Mouse (Mus musculus): ENCODE data around the gene Uba7. TPM values are rescaled to one million over a fixed set of nuclear protein-coding genes. Genes with fewer than 3 reads are reported as not detected.

The Uba7 gene
- total and polyA plus RNA-seq, 3 experiments = 18.1 to 44.1 TPM; not detected in 1

DNA sequence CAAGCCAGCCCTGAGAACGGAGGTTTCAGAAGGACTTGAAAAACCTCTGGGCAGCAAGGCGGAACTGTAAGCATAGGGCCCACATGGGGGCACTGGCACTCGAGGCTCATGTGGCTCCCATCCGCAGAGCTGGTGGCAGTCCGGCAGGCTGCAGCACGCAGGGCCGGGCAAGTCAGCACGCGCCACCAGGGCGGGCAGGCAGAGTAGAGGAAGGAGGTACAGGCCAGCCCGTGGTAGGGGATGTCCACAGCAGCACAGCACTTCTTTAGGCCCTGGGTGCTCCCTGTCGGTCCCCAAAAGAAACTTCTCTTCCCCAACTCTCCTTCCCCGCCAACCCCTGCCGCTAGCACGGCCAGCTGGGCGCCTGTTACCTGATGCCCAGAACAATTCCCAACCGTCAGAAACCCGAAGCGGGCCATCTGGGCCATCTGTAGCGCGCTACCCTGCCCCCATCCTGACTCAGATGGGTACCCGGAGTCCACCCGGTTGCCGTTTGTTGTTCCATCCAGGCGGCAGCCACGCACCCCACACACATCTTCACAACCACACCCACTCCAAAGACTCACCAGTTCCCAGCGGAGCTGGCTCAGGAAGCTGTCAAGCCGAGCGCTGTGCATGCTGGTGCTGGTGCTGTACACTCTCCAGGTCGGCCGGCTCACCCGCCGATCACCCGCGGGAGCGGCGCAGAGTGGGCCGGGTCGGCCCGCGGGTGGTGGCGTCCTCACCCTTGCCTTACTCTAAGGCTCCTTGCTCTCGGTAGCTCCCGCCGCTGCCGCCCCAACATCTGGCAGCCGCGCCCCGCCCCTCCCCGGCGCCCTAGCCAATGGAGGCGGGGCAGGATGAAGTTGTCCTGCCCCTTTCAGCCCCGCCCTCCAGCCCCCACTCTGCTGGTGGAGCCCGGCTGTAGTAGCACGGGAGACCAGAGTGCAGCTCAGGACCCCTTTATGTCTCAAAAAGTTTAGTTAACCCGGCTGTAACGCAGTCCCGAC, 10.1 kb downstream of the Uba7 start, which contains the start of gene Inka1 (continued):
- peak; percentile 23; the same call in 1 of the 2 replicates for TF ChIP-seq MEF2A (IDR thresholded peaks at IDR 0.05; ENCODE audit: extremely low read depth, insufficient replicate concordance, low read depth, low read length, poor library complexity, severe bottlenecking)
- peak; percentile 85 for TF ChIP-seq ZMIZ1 (IDR thresholded peaks at IDR 0.05; ENCODE audit: low read depth, low read length)
- peak; percentile 37; the same call in 1 of the 2 replicates for TF ChIP-seq HCFC1 (IDR thresholded peaks at IDR 0.05; ENCODE audit: low read depth, low read length)
- 0 out of 2 replicates have a peak, but pooled peaks have one; percentile 4 for TF ChIP-seq ETS1 (IDR thresholded peaks at IDR 0.05; ENCODE audit: low read depth, low read length)
- no peak for TF ChIP-seq JUND (IDR thresholded peaks at IDR 0.05; ENCODE audit: low read depth, low read length)
- peak; percentile 56; the same call in 1 of the 2 replicates for TF ChIP-seq TCF12 (IDR thresholded peaks at IDR 0.05; ENCODE audit: low read depth, low read length)
- no peak for TF ChIP-seq USF1 (IDR thresholded peaks at IDR 0.05; ENCODE audit: low read depth, low read length)
- TF ChIP-seq ELF1 (IDR thresholded peaks at IDR 0.05; ENCODE audit: low read depth, low read length) = 0 out of 2 replicates have a peak, but pooled peaks have one; percentile 3
- TF ChIP-seq POLR2A (IDR thresholded peaks at IDR 0.05; ENCODE audit: control insufficient read depth in 1 of 2, insufficient read depth in 1 of 2, low read depth in 1 of 2, low read length in 2 of 2, poor library complexity in 1 of 2) = peak; percentile 79 to 92
- no peak for TF ChIP-seq MYB (IDR thresholded peaks at IDR 0.05; ENCODE audit: low read depth, low read length)
- no peak for TF ChIP-seq GABPA (IDR thresholded peaks at IDR 0.05; ENCODE audit: low read depth, low read length)
- peak; percentile 86 for TF ChIP-seq NELFE (IDR thresholded peaks at IDR 0.05; ENCODE audit: low read depth, low read length)
- TF ChIP-seq POLR2AphosphoS5 (IDR thresholded peaks at IDR 0.05; ENCODE audit: borderline replicate concordance, low read depth, low read length) = peak; percentile 87; the same call in 1 of the 2 replicates
- no peak for TF ChIP-seq NRF1 (IDR thresholded peaks at IDR 0.05; ENCODE audit: insufficient read depth, low read depth, low read length, poor library complexity, severe bottlenecking)
- TF ChIP-seq SMC3 (IDR thresholded peaks at IDR 0.05; ENCODE audit: low read depth, low read length) = peak; percentile 20; the same call in 1 of the 2 replicates
- TF ChIP-seq CHD2 (IDR thresholded peaks at IDR 0.05; ENCODE audit: low read length) = peak; percentile 10; the same call in 1 of the 2 replicates
- TF ChIP-seq MAZ (IDR thresholded peaks at IDR 0.05; ENCODE audit: low read depth, low read length) = peak; percentile 76
- peak; percentile 13; the same call in 1 of the 2 replicates for TF ChIP-seq BHLHE40 (IDR thresholded peaks at IDR 0.05; ENCODE audit: borderline replicate concordance, low read depth, low read length)
- TF ChIP-seq EP300 (IDR thresholded peaks at IDR 0.05; ENCODE audit: low read depth in 1 of 2, low read length in 2 of 2) = peak in 1 of 2 experiments; percentile 7; a peak in 2 of 4 replicates
- peak; percentile 76 for TF ChIP-seq MAX (IDR thresholded peaks at IDR 0.05; ENCODE audit: low read length)
- no peak for TF ChIP-seq GATA1 (IDR thresholded peaks at IDR 0.05; ENCODE audit: low read depth, low read length)
- no peak for TF ChIP-seq RCOR1 (IDR thresholded peaks at IDR 0.05; ENCODE audit: low read depth, low read length)
- TF ChIP-seq TBP (IDR thresholded peaks at IDR 0.05; ENCODE audit: low read depth, low read length) = peak; percentile 76

Measured in MEL (cell line).